10 mouse cellular contexts compared by ENCODE assay signal in the genomic region with DNA sequence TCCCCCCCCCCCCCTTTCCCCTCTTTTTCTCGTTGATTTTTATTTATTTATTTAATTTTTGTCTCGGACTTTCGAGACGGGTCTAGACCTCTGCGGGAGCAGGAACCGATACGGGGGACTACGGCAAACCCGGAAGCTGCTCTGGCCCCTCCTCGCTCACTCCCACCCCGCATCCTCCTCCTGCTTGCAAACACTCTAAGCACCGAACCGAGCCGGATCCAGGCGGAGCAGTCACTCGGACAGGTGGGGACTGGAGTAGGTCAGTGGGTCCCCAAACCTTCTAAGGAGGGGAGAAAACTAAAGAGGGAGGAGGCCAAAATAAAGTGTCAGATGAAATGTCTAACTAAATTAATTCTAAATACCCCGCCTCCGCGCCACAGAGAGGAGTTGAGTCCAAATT. TPM values are rescaled to one million over a fixed set of nuclear protein-coding genes. Genes with fewer than 3 reads are reported as not detected.
DNase-seq lines count a peak whose midpoint lies in the region; ATAC-seq and TF ChIP-seq lines count a peak whose summit lies in the region.
"Had no signal": no experiment of that assay in that cellular context is flagged by ENCODE, and none has a peak within 500 bp of the region (broad histone marks: within the 10 kb centered on the region; RNA-seq: fewer than 3 reads in every experiment).

No protein-coding gene starts in this region.

- H3K27ac ChIP-seq in heart, embryonic 15.5 days, result no peak overlapping the region
- no peak overlapping the region for H3K27ac ChIP-seq in hindbrain, embryonic 11.5 days (ENCODE audit: low read depth, low read length)
- peak overlapping the region; percentile 60 for H3K27ac ChIP-seq in midbrain, embryonic 15.5 days

- ATAC-seq in heart, embryonic 15.5 days (replicated peaks; ENCODE audit: insufficient number of reproducible peaks, insufficient read depth, low FRiP score, low read depth), result no peak
- no peak for ATAC-seq in hindbrain, embryonic 11.5 days (ENCODE audit: low FRiP score)
- no peak for ATAC-seq in midbrain, embryonic 15.5 days (replicated peaks)
- ATAC-seq: Patski had no signal

- no peak for TF ChIP-seq CTCF in lung, adult 2 months (IDR thresholded peaks at IDR 0.05; ENCODE audit: insufficient read depth, low read length)

- no peaks in the 10 kb centered on the region for H3K9me3 ChIP-seq in heart, embryonic 15.5 days (replicated peaks)
- H3K9me3 ChIP-seq in hindbrain, embryonic 11.5 days (ENCODE audit: control insufficient read depth, low read length), result no peaks in the 10 kb centered on the region
- H3K9me3 ChIP-seq in midbrain, embryonic 15.5 days, result no peaks in the 10 kb centered on the region

- peak overlapping the region; percentile 32 for H3K4me3 ChIP-seq in heart, embryonic 15.5 days
- peak overlapping the region; percentile 16 for H3K4me3 ChIP-seq in hindbrain, embryonic 11.5 days (ENCODE audit: low read depth, low read length)
- peak overlapping the region; percentile 24 for H3K4me3 ChIP-seq in midbrain, embryonic 15.5 days
- H3K4me3 ChIP-seq in lung, adult 2 months (replicated peaks; ENCODE audit: extremely low read depth, low read depth, low read length), result no peak overlapping the region

- H3K27me3 ChIP-seq in heart, embryonic 15.5 days, result peaks cover 100% of the 10 kb centered on the region
- peaks cover 90% of the 10 kb centered on the region for H3K27me3 ChIP-seq in hindbrain, embryonic 11.5 days (ENCODE audit: control insufficient read depth, insufficient read depth, low read length)
- peaks cover 79% of the 10 kb centered on the region for H3K27me3 ChIP-seq in midbrain, embryonic 15.5 days (replicated peaks)

- H3K9ac ChIP-seq in heart, embryonic 15.5 days, result no peak overlapping the region
- H3K9ac ChIP-seq in hindbrain, embryonic 11.5 days (ENCODE audit: low read depth, low read length), result no peak overlapping the region
- no peak overlapping the region for H3K9ac ChIP-seq in midbrain, embryonic 15.5 days

- peak overlapping the region; percentile 58 for H3K4me2 ChIP-seq in heart, embryonic 15.5 days
- H3K4me2 ChIP-seq in hindbrain, embryonic 11.5 days (replicated peaks; ENCODE audit: low read depth, low read length), result peak overlapping the region; percentile 31
- peak overlapping the region; percentile 67 for H3K4me2 ChIP-seq in midbrain, embryonic 15.5 days

- no peak for DNase-seq in heart, postnatal 14 days
- DNase-seq in ZHBTc4 (ENCODE audit: low read depth, low spot score), result peak; percentile 49
- no peak for DNase-seq in hindbrain, embryonic 11.5 days (ENCODE audit: low spot score)
- no peak for DNase-seq in layer of hippocampus, adult 8-10 months (ENCODE audit: low spot score in 2 of 2)
- DNase-seq in thymus, postnatal 14 days, result no peak
- no peak for DNase-seq in lung, adult 2 months

- intact Hi-C loops in heart, postnatal 14 days (cut with DNase I), result no loop called here

- no peaks in the 10 kb centered on the region for H3K36me3 ChIP-seq in heart, embryonic 15.5 days
- no peaks in the 10 kb centered on the region for H3K36me3 ChIP-seq in hindbrain, embryonic 11.5 days (ENCODE audit: control insufficient read depth, insufficient read depth, low read length)
- no peaks in the 10 kb centered on the region for H3K36me3 ChIP-seq in midbrain, embryonic 15.5 days (replicated peaks)

- WGBS in heart, embryonic 15.5 days, result 1% methylated on average over 19 of the region's 19 CpGs
- WGBS in hindbrain, embryonic 11.5 days, result under 1% methylated on average over 19 of the region's 19 CpGs
- under 1% methylated on average over 19 of the region's 19 CpGs for WGBS in midbrain, embryonic 15.5 days
- 2% methylated on average over 19 of the region's 19 CpGs for WGBS in lung, adult 2 months

- H3K4me1 ChIP-seq in heart, embryonic 15.5 days (replicated peaks), result peaks cover 8% of the 10 kb centered on the region
- no peaks in the 10 kb centered on the region for H3K4me1 ChIP-seq in hindbrain, embryonic 11.5 days (replicated peaks; ENCODE audit: control insufficient read depth, insufficient read depth, low read length)
- peaks cover 20% of the 10 kb centered on the region for H3K4me1 ChIP-seq in midbrain, embryonic 15.5 days
- H3K4me1 ChIP-seq in lung, adult 2 months (ENCODE audit: control insufficient read depth, insufficient read depth, low read length), result no peaks in the 10 kb centered on the region

- TF ChIP-seq POLR2A in lung, adult 2 months (IDR thresholded peaks at IDR 0.05; ENCODE audit: borderline replicate concordance, extremely low read depth, low read depth, low read length), result no peak

RNA-seq across cellular contexts. Expression of a gene that starts 5.4 kb away (rescaled TPM):
- polyA plus RNA-seq in heart, embryonic 15.5 days (2015; fragmentation: Nextera tagmentation; extraction: Ambion mirVana), result not detected in 2 replicates
- not detected for total RNA-seq in heart, postnatal 14 days (2021)
- 5.2 and 6.9 TPM in 2 replicates for polyA plus RNA-seq in hindbrain, embryonic 11.5 days (2014; fragmentation: Nextera tagmentation; extraction: Ambion mirVana)
- polyA plus RNA-seq in midbrain, embryonic 15.5 days (2015; fragmentation: Nextera tagmentation; extraction: Ambion mirVana), result 9.3 and 12.5 TPM in 2 replicates
- total RNA-seq in layer of hippocampus, adult 8-10 months (2022), result not detected
- polyA plus RNA-seq in lung, adult 2 months (2012; rRNA removed), result not detected in 2 replicates
- polyA plus RNA-seq: large intestine, adult 2 months; Patski had no signal
